Mouse (Mus musculus) ES-E14 (cell line): ENCODE measurements around the gene Slc7a15. TPM values are rescaled to one million over a fixed set of nuclear protein-coding genes. Genes with fewer than 3 reads are reported as not detected.

Experiments
- DNase-seq: peaks from one replicate; pipeline ENCODE4 v3.0.0-alpha.2; 2013; ENCODE audit warnings: low read depth, low spot score
- H3K27ac ChIP-seq: 2 replicates; pipeline ENCODE4 v1.5.1; 2012; ENCODE audit warnings: low read depth, mild to moderate bottlenecking, low read length, moderate library complexity, mixed read lengths; ENCODE audit not compliant: poor library complexity, insufficient read depth, severe bottlenecking
- H3K36me3 ChIP-seq: 2 replicates; pipeline ENCODE4 v1.6.1; 2012; ENCODE audit warnings: mild to moderate bottlenecking, low read length, moderate library complexity, mixed read lengths; ENCODE audit not compliant: control insufficient read depth, poor library complexity, insufficient read depth, severe bottlenecking
- H3K4me1 ChIP-seq, 2 experiments: fragments of 150-350 bp in 1 of 2; sonication (generic) in 1 of 2; 2 replicates each; pipeline ENCODE4 v1.6.1; 2012; ENCODE audit warnings: low read length in 2 of 2, mild to moderate bottlenecking in 1 of 2, mixed read lengths in 1 of 2; ENCODE audit not compliant: control insufficient read depth in 2 of 2, insufficient read depth in 2 of 2, poor library complexity in 1 of 2
- H3K4me3 ChIP-seq, 2 experiments: fragments of 150-350 bp in 1 of 2; sonication (generic) in 1 of 2; 2 replicates each; pipeline ENCODE4 v1.5.1; 2012; ENCODE audit warnings: low read length in 2 of 2, low read depth in 1 of 2, mild to moderate bottlenecking in 1 of 2, mixed read lengths in 1 of 2; ENCODE audit not compliant: insufficient read depth in 1 of 2, poor library complexity in 1 of 2, severe bottlenecking in 1 of 2
- H3K9ac ChIP-seq: 2 replicates; pipeline ENCODE4 v1.6.1; 2012; ENCODE audit warnings: low read depth, mild to moderate bottlenecking, low read length, mixed read lengths; ENCODE audit not compliant: poor library complexity, insufficient read depth, severe bottlenecking
- H3K9me3 ChIP-seq: fragments of 150-350 bp; sonication (generic); 2 replicates; pipeline ENCODE4 v1.6.1; 2012; ENCODE audit warnings: low read depth, mild to moderate bottlenecking, low read length; ENCODE audit not compliant: control insufficient read depth, insufficient read depth
- CHD2 ChIP-seq: IDR thresholded peaks from 2 replicates; pipeline ENCODE4 v1.6.1; 2014; ENCODE audit warnings: mild to moderate bottlenecking, low read depth, low read length, inconsistent platforms
- HCFC1 ChIP-seq: IDR thresholded peaks from 2 replicates; pipeline ENCODE4 v1.6.1; 2012; ENCODE audit warnings: low read length, inconsistent platforms, borderline replicate concordance; ENCODE audit not compliant: insufficient read depth
- MAFK ChIP-seq: IDR thresholded peaks from 2 replicates; pipeline ENCODE4 v1.6.1; 2014; ENCODE audit warnings: mild to moderate bottlenecking, low read depth, low read length, inconsistent platforms; ENCODE audit not compliant: insufficient read depth
- ZC3H11A ChIP-seq: IDR thresholded peaks from 2 replicates; pipeline ENCODE4 v1.6.1; 2012; ENCODE audit warnings: low read depth, mild to moderate bottlenecking, inconsistent platforms, low read length, borderline replicate concordance
- ZNF384 ChIP-seq: IDR thresholded peaks from 2 replicates; pipeline ENCODE4 v1.6.1; 2012; ENCODE audit warnings: low read depth, low read length, inconsistent platforms
- in situ Hi-C, 2 experiments: fragments of 600-800 bp; cut with MboI; formaldehyde crosslinking; loops; one replicate each; pipeline ENCODE4 v1.15.1; 2025; ENCODE audit warnings: low sequenced_read_pairs in 2 of 2, inconsistent platforms in 1 of 2; ENCODE audit not compliant: unreplicated experiment in 2 of 2
- total RNA-seq: library from RNA; depleted of rRNA; stranded (reverse); fragments of 300-350 nt; gene quantifications from 2 replicates; pipeline ENCODE4 v1.2.3, GENCODE M21; 2012

The Slc7a15 gene
- total RNA-seq, 1 experiment: 0.18 TPM

GRCm38 (mm10) chr12:8493386-8493785 lies 105.5 kb downstream of the Slc7a15 start:
- Histone ChIP-seq H3K4me3 (no peak overlapping the region), H3K9ac (no peak overlapping the region), H3K36me3 (no peaks in the 10 kb centered on the region), H3K27ac (no peak overlapping the region), H3K9me3 (no peaks in the 10 kb centered on the region), H3K4me1 (peaks cover 0 to 4% of the 10 kb centered on the region in 2 experiments; a peak in 2 of 4 replicates)
- in situ Hi-C loops: no loop called here
- no peak for DNase-seq
- TF ChIP-seq ZNF384 (no peak), CHD2 (no peak), ZC3H11A (no peak), HCFC1 (no peak), MAFK (no peak)

GRCm38 (mm10) chr12:8489098-8489497 lies 109.8 kb downstream of the Slc7a15 start:
- no peaks in the 10 kb centered on the region for H3K9me3 ChIP-seq
- H3K27ac ChIP-seq: no peak overlapping the region
- no peaks in the 10 kb centered on the region for H3K36me3 ChIP-seq
- no peak overlapping the region for H3K9ac ChIP-seq
- no peak overlapping the region for H3K4me3 ChIP-seq
- H3K4me1 ChIP-seq: no peaks in the 10 kb centered on the region
- in situ Hi-C loops: no loop called here
- DNase-seq: no peak
- TF ChIP-seq ZC3H11A: no peak
- TF ChIP-seq CHD2: no peak
- no peak for TF ChIP-seq HCFC1
- no peak for TF ChIP-seq ZNF384
- TF ChIP-seq MAFK: no peak

- H3K27ac ChIP-seq: no peak overlapping the region
- in situ Hi-C loops: no loop called here
Observed at GRCm38 (mm10) chr12:8488652-8488980, 110.2 kb downstream of the Slc7a15 start.

DNA sequence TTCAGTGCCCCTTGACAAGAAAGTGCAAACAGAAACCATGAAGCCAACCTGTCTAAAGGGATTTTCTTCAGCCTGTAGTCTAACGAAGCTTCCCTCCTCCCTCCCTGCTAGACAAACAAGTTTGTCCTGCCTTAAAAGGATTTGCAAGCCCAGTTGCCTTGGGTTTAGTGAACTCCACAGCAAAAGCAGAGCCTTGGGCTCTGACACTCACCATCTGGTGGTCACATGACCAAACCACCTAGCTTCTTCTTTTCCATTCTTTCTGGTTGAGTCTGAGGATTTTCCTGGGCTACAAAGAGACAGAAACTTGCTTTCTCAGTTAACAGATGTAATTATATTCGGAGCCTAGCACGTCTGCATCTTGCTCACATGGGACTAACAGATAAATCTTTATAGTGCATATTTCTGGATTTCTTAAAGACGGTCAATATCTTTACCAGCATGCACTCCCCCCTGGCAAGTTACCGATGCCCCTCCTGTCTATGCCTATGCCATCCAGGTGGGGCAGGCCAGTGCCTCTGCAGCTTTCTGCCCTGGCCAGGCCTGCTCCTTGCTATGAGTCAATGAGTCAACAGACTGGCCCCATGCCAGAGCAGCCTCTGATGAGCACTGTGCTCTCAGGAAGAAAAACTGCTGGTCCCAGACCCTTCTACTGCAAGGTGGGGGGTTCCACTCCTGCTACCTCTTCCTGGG lies 110.8 kb downstream of the Slc7a15 start:
- H3K36me3 ChIP-seq: no peaks in the 10 kb centered on the region
- TF ChIP-seq CHD2: no peak
- TF ChIP-seq ZC3H11A: no peak
- no peak for TF ChIP-seq HCFC1
- no peak for TF ChIP-seq MAFK
- no peak for TF ChIP-seq ZNF384
- H3K9ac ChIP-seq: no peak overlapping the region
- no peaks in the 10 kb centered on the region for H3K9me3 ChIP-seq
- no peak for DNase-seq
- H3K27ac ChIP-seq: no peak overlapping the region
- in situ Hi-C loops: no loop called here
- no peak overlapping the region for H3K4me3 ChIP-seq
- no peaks in the 10 kb centered on the region for H3K4me1 ChIP-seq

More at GRCm38 (mm10) chr12:8488652-8488980, 110.2 kb downstream of the Slc7a15 start:
- Histone ChIP-seq H3K36me3 (no peaks in the 10 kb centered on the region), H3K4me1 (no peaks in the 10 kb centered on the region), H3K9ac (no peak overlapping the region), H3K9me3 (no peaks in the 10 kb centered on the region), H3K4me3 (no peak overlapping the region)
- TF ChIP-seq CHD2: no peak
- no peak for DNase-seq

DNA sequence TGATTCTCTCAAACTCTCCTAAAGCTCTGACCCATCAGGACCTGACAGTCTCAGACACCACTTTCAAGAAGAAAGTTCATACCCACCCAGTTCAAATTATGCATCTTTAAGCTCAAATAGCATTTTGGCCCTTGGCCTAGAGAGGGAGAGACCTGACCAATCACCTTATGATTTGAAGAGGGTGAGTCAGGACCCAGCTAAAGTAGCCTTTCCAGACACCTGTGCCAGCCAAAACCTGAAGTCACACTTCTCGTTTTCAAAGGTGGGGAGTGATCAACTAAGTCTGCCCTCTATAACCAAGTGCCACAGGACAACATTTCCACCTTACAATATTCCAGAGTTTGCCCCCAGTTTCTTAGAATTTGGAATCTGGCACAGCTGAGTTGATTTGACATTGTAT lies 111.6 kb downstream of the Slc7a15 start:
- Histone ChIP-seq H3K36me3 (no peaks in the 10 kb centered on the region), H3K9me3 (no peaks in the 10 kb centered on the region), H3K4me3 (no peak overlapping the region), H3K9ac (no peak overlapping the region), H3K4me1 (no peaks in the 10 kb centered on the region), H3K27ac (no peak overlapping the region)
- no peak for DNase-seq
- in situ Hi-C loops: no loop called here
- TF ChIP-seq MAFK (no peak), ZC3H11A (no peak), CHD2 (no peak), ZNF384 (no peak), HCFC1 (no peak)
